Mouse (Mus musculus) cortical plate, adult 2 months (tissue): ENCODE data around the gene Nub1. TPM values are rescaled to one million over a fixed set of nuclear protein-coding genes. Genes with fewer than 3 reads are reported as not detected.
"Not testable (repeated sequence)": the region's sequence is repeated elsewhere in the genome, so short reads cannot be mapped to it uniquely, and the experiment has no call there.

Source experiments
- H3K27ac ChIP-seq: fragments of 200-500 bp; 2 replicates; pipeline ENCODE4 v1.5.1; 2012; ENCODE audit warnings: low read length, control low read depth, inconsistent platforms; ENCODE audit not compliant: insufficient read depth
- H3K4me1 ChIP-seq: fragments of 200-500 bp; 2 replicates; pipeline ENCODE4 v1.6.1; 2011; ENCODE audit warnings: low read length; ENCODE audit not compliant: control insufficient read depth, insufficient read depth
- H3K4me3 ChIP-seq: fragments of 200-500 bp; 2 replicates; pipeline ENCODE4 v1.5.1; 2011; ENCODE audit warnings: mild to moderate bottlenecking, low read length, control low read depth; ENCODE audit not compliant: insufficient read depth
- CTCF ChIP-seq: fragments of 200-500 bp; IDR thresholded peaks from 2 replicates; pipeline ENCODE4 v1.5.1; 2011; ENCODE audit warnings: mild to moderate bottlenecking, control low read depth, low read length; ENCODE audit not compliant: insufficient read depth; ENCODE audit errors: extremely low read depth
- POLR2A ChIP-seq: fragments of 200-500 bp; IDR thresholded peaks from 2 replicates; pipeline ENCODE4 v1.6.1; 2011; ENCODE audit warnings: mild to moderate bottlenecking, low read length, control low read depth; ENCODE audit not compliant: insufficient read depth; ENCODE audit errors: extremely low read depth
- polyA plus RNA-seq: library from polyadenylated mRNA; depleted of rRNA; stranded (reverse); fragments of >200 nt; gene quantifications from 2 replicates; pipeline ENCODE4 v1.2.3, GENCODE M21; 2012

The Nub1 gene
- polyA plus RNA-seq, 1 experiment, result 81.2 TPM

DNA sequence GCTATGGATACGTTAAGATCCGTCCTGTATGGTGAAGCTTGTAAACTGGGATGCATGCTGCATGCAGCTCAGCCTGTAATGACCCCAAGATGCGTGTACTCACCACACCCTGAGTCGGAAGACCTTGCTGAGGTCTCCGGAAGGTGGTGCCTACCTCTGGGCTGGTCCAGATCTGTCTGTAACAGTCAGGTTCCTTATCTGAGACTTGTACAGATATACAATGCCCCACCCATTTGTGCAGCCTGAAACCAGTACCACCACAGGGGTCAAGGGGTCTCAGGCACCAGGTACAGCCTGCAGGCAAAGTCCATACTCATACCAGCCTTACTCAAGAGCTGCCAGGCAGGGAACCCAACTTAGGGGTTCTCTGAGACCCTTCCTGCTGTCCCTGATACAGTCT lies 32.6 kb upstream of the Nub1 start:
- TF ChIP-seq CTCF (no peak), POLR2A (no peak)
- H3K27ac ChIP-seq, result no peak overlapping the region
- no peak overlapping the region for H3K4me3 ChIP-seq
- H3K4me1 ChIP-seq, result no peaks in the 10 kb centered on the region

GRCm38 (mm10) chr5:24654491-24654890 lies 30.8 kb upstream of the Nub1 start:
- Histone ChIP-seq H3K4me1 (no peaks in the 10 kb centered on the region), H3K4me3 (no peak overlapping the region), H3K27ac (no peak overlapping the region)
- TF ChIP-seq CTCF (no peak), POLR2A (no peak)

DNA sequence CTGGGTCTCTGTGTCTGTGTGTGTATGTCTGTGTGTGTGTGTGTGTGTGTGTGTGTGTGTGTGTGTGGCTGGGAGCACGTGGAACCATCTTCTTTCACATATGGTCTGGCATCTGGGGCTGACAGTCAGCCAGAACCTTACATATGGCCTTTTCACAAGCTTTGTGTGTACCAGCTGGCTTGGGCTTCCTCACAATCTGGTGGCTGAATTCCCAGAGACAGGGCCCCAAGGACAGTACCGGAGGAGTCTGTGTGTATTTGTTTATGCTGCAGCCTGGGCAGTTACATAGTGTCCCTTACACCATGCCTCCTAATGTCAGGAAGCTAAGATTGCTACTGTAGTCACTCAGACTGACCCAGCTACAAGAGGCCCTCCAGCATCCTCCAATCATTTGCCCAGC lies 28.2 kb upstream of the Nub1 start:
- TF ChIP-seq CTCF (no peak), POLR2A (no peak)
- Histone ChIP-seq H3K4me1 (no peaks in the 10 kb centered on the region), H3K27ac (no peak overlapping the region), H3K4me3 (no peak overlapping the region)

GRCm38 (mm10) chr5:24659708-24660423 lies 25.5 kb upstream of the Nub1 start:
- no peak for TF ChIP-seq POLR2A
- TF ChIP-seq CTCF, result no peak
- H3K4me1 ChIP-seq, result no peaks in the 10 kb centered on the region
- no peak overlapping the region for H3K4me3 ChIP-seq
- H3K27ac ChIP-seq, result no peak overlapping the region

DNA sequence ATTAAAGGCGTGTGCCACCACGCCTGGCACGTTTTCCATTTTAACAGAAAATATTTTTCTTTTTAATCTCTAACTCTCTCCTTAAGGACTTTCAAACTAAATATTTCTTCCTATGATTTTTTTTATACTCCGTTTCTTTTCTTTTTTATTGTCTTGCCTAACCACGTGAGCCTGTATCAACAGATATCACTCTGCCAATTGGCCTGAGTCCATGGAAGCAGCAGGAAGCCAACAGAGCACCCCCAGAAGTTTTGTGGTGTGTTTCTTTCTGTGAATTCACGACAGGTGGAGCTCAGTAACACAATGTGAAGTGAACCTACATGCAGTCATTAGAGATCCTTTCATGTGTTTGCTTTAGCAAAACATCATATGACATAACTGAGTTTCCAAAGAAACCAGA lies 23.9 kb upstream of the Nub1 start:
- no peak overlapping the region for H3K4me3 ChIP-seq
- TF ChIP-seq POLR2A, result no peak
- TF ChIP-seq CTCF, result no peak
- no peak overlapping the region for H3K27ac ChIP-seq
- no peaks in the 10 kb centered on the region for H3K4me1 ChIP-seq

DNA sequence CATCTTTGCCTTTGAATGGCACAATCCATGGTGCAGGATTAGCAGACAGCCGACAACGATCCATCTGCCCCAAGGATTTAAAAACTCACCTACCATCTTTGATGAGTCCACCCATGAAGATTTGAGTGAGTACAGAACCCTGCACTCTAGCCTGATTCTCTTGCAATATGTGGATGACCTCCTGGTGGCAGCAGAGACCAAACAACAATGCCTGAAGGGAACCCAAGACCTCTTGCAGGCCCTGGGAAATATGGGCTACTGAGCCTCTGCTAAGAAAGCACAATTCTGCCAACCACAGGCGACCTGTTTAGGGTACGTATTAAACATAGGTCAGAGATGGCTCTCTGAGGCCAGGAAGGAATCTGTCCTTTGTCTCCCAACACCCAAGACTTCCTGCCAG lies 11.1 kb upstream of the Nub1 start:
- no peak overlapping the region for H3K27ac ChIP-seq
- no peaks in the 10 kb centered on the region for H3K4me1 ChIP-seq
- H3K4me3 ChIP-seq, result no peak overlapping the region
- TF ChIP-seq POLR2A (no peak), CTCF (peak; percentile 98)

DNA sequence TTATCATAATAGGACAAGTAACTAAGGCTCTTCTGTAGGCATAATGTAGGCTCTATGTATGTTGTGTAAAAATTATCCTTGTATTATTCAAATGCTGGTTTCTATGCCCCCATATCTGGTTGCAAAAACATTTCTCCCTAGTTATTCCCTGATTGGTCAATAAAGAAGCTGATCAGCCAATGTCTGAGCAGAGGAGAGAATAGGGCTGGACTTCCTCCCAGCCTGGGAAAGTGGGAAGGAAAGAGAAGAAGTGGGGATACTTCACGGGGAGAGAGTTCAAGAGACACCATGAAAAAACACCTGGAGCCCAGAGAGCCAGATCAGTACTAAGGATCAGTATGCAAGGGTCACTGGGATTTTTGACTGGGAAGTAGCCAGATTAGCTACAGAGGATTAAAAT lies 3.9 kb upstream of the Nub1 start:
- TF ChIP-seq POLR2A, result no peak
- no peak for TF ChIP-seq CTCF
- Histone ChIP-seq H3K27ac (no peak overlapping the region), H3K4me3 (no peak overlapping the region), H3K4me1 (no peaks in the 10 kb centered on the region)

GRCm38 (mm10) chr5:24684578-24685365 lies 560 bp upstream of the Nub1 start:
- no peak for TF ChIP-seq CTCF
- TF ChIP-seq POLR2A, result peak; percentile 24; the same call in 1 of the 2 replicates

GRCm38 (mm10) chr5:24686176-24686575 lies 844 bp downstream of the Nub1 start:
- TF ChIP-seq CTCF (no peak), POLR2A (no peak)

More at GRCm38 (mm10) chr5:24684578-24685365, 560 bp upstream of the Nub1 start:
- peak overlapping the region; percentile 92 for H3K4me3 ChIP-seq
- H3K27ac ChIP-seq, result peak overlapping the region; percentile 18
- no peaks in the 10 kb centered on the region; the same call in 1 of the 2 replicates for H3K4me1 ChIP-seq

DNA sequence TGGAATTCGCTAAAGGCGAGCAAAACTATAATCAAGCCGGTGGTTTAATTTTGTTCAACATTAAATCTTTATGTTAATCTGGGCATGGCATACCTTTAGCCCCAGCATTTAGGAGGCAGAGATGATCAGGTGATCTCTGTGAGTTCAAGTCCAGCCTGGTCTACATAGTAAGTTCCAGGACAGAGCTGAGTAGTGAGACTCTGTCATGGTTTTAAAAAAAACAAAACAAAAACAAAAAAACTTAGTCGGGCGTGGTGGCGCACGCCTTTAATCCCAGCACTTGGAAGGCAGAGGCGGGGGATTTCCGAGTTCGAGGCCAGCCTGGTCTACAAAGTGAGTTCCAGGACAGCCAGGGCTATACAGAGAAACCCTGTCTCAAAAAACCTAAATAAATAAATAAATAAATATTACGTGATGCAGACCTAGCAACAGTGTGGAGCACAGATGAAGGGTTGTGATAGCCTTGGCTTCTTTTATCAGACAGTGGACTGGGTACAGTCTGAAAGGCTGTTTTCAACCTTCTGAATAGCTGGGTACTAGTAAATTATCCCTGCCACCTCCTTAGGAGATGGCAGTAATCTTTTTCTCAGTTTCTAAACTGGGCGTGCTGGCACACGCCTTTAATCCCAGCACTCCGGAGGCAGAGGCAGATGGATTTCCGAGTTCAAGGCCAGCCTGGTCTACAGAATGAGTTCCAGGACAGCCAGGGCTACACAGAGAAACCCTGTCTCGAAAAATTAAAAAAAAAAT lies 1.5 kb downstream of the Nub1 start:
- not testable (repeated sequence) for H3K4me1 ChIP-seq, H3K27ac ChIP-seq
- peak overlapping the region; percentile 92 for H3K4me3 ChIP-seq

More at GRCm38 (mm10) chr5:24686176-24686575, 844 bp downstream of the Nub1 start:
- Histone ChIP-seq H3K27ac (peak overlapping the region; percentile 68; the same call in 1 of the 2 replicates), H3K4me1 (no peaks in the 10 kb centered on the region; the same call in 1 of the 2 replicates), H3K4me3 (peak overlapping the region; percentile 92)
